Mouse (Mus musculus): ENCODE data around the gene Cd48.
"Not testable (repeated sequence)": the region's sequence is repeated elsewhere in the genome, so short reads cannot be mapped to it uniquely, and the experiment has no call there.

Gene Cd48

DNA sequence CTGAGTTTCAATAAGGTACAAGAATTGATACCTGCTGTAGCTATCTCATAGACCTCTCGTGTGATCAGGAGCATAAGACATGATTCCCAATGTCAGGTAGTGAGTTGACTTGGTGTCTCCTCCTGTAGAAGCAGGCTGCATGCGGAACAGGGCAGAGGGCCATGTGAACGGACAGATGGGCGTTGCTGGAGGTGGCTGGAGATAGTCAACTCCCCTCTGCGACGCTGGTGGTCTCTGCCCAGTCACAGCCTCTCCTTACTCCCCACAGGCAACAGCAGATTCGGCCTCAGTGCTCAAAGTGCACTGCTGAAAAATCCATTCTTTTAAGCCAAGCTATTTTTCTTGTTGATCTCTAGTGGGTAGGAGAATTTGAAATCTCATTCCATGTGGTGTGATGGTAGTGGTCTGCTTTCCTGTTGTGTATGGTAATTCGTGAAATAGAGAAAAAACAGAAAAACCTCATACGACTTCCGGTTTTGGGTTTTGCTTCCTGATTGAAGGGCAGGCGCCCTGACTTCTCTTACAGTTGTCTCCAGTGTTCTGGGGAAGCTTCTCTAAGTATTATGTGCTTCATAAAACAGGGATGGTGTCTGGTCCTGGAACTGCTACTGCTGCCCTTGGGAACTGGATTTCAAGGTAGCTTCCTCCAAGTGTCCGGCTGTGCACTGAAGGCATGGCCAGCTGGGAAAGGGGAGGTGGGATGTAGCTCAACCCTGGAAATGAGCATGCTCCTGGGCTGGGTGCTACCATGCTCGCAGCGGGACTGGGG is at the start of gene Cd48:
Cd48 (plus strand) TSS at position 479 of the 769 bp plus-strand sequence.
- in situ Hi-C loops (cut with MboI; ENCODE audit: low sequenced_read_pairs): no loop called here

DNA sequence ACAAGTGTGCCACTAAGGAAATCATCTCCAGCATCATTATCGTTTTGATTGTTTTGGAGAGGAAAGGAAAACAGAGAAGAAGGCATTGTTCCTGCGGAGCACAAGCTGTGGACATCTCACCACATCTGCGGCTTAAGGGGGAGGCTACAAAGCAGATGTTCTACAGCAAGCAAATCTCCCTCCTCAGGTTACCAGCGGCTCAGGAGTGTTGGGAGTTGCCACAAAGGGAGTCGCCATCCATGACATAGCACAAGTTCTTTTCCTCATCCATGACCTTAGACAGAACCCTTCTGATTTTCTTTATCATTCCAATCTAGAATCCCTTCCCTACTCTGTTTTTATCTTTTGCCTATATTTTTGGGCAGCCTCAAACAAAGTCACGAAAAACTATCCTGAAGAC is 46.1 kb upstream of the Cd48 start:
- in situ Hi-C loops (cut with MboI; ENCODE audit: low sequenced_read_pairs): no loop called here

DNA sequence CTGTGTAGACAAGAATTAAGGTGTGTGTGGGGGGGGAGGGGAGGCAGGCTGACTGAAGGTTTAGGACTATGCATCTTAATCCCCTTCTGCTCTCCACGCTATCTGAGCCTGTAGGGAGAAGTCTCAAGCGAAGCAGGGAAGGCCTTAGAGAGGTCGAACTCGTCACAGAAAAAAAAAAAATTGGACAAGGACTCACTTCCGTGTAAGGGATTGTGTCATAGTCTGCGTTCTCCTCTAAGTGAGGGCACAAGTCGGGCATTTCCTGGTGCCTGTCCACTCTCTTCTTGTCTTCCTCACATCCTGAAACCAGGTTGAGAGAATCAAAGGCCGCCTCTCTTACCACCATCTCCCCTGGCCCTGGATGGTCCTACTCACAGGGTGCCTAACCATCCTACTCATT is 44.7 kb upstream of the Cd48 start:
- in situ Hi-C loops (cut with MboI; ENCODE audit: low sequenced_read_pairs): no loop called here

DNA sequence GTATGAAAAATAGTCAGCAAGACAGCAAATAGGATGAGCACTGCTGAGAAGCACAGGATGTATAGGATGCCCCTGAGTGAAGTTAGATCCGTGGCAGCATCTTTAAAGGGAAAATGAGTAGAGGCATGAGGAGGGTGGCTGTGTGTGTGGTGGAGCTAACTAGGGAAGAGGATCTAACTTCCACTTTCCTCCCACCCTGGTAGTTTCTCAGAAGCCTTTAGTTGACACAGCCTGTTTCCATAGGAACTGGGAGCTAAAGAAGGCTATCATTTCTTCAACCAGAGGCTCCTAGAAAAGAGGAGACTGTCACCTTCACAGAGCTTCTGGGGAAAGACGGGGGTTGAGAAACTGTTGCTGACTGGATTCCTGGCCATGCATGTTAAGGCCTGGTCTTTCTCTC is 43.1 kb upstream of the Cd48 start:
- in situ Hi-C loops (cut with MboI; ENCODE audit: low sequenced_read_pairs): no loop called here

DNA sequence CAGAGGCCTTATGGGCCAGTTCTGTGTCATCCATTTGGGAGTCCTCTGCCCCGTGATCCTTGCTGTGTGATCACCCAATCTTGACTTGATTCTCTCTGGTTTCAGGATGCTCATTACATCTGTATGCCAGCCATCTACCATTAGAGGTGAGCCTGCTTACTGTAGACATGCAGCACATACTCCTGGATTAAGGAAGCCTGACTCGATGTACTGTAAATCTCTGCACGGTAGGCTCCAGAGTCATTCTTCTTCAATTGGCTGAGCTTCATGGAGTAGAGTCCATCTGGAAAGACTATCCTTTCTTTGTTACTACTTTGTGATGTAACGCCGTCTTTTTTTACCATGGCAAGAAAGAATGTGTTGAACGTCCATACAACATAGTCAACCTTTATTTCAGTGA is 41.0 kb upstream of the Cd48 start:
- in situ Hi-C loops (cut with MboI; ENCODE audit: low sequenced_read_pairs): no loop called here

DNA sequence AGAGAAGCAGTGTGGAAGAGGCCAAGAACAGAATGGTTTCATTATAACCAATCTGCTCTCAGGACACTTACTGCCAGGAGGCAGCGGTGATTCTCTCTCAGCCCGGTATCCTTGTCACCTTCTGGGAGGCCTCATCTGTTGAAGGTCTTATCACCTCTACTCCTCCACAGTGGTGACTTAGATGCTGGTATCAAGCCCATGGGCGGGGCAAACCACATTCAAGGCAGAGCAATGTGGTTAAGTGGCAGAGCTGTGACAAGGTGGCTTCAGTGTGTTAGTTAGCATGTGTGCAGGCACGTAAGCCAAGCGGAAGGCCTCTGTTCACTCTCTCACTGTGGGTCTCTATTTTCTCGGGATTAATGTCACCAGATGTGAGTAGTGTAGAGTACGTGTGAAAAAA is 38.2 kb upstream of the Cd48 start:
- in situ Hi-C loops (cut with MboI; ENCODE audit: low sequenced_read_pairs): no loop called here

DNA sequence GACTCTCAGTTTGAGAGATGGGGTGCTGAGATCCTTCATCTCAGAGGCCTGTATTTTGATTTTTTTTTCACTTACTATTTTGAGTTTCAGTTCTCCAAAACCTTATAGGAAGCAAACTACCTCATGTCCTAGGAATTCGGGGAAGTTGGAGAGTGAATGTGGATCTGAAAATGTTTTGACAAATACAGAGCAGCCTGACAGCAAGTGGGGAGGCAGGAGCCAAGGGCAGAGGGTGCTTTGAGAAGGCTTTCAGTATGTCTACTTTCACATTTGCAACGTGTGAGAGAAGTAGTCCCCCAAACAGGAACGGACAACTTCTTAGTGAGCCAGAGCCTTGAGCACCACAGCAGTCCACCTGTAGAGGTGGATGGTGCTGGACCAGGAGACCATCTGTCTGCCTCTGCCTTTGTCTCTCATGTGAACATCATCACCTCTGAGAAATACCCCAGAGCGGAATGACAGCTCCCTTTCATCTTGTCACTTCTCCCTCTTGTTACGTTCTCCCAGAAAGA is 35.3 kb upstream of the Cd48 start:
- in situ Hi-C loops (cut with MboI; ENCODE audit: low sequenced_read_pairs): no loop called here

DNA sequence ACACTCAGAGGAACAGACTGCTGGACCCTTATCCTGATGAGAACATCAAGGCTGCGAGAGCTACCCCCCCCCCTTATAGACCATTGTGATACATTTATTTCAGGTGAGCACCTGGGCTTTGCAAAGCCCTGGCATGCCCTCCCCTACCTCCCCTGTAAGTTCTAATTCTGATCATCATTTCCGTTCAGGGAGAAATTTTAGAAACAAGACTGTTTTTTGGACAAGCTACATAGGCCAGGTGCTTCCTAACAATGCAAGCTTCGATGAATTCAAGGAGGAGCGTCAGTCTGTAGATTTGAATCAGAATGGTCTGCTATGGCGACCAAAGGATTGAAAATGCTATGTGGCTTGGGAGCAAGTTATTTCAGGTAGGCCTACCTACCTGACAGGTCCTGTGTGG is 34.1 kb upstream of the Cd48 start:
- in situ Hi-C loops (cut with MboI; ENCODE audit: low sequenced_read_pairs): no loop called here

DNA sequence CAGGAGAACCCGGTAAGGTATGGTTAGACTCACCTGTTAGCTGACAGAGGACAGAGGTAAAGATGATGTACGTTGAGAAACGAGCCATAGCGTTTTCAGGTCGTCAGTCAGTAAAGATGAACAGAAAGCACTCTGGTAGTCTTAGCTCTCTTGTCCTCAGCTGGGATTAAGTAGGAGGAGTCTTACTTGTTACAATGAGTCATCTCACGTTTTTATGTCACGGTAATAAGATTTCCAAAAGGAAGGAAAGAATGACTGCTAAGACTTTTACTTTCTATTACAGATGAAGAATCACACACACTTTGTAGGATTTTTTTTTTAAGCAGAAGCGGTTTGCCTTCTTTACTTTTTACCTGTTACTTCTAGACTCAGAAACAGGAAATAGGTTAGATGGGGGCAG is 33.0 kb upstream of the Cd48 start:
- in situ Hi-C loops (cut with MboI; ENCODE audit: low sequenced_read_pairs): no loop called here

DNA sequence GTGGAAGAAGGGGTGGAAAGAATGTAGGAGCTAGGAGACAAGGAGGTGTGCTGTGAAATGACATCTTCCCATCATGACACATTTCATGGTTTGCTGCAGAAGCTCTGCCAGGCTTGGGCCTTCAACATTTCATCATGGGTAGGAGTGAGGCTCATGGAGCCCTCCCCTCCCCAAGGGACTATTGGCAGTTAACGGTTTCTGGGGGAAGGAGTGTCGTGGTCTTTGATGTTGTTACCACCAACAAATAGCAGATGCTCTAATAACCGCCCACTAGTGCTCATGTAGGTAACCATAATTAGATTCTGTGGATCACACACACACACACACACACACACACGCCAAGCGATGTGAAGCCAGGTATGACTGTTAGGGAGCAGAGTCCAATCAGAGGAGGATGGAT is 29.1 kb upstream of the Cd48 start, which contains the start of gene Slamf7:
Slamf7 (minus strand) TSS at position 302 of the 400 bp plus-strand sequence.
- in situ Hi-C loops (cut with MboI; ENCODE audit: low sequenced_read_pairs): no loop called here

DNA sequence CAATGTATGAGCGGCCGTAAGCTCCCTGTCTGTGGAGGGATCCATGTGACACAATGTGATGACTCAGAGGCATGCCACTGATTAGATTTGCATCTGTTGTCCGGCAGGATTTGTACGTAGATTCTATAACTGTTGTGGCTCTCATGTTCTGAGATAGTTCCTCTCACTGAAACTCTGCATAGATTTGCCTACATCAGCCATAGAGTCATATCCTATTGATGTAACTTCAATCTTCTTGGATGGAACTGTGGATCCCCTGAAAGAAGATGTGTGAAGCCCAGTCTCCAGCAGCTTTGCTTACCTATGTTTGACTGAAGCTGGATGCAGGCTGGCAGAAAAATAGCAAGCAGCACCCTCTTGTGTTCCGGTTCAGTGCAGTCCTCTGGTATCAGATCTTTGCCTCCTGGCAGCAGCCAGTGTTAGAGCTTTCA is 23.2 kb upstream of the Cd48 start:
- in situ Hi-C loops (cut with MboI; ENCODE audit: low sequenced_read_pairs): no loop called here

DNA sequence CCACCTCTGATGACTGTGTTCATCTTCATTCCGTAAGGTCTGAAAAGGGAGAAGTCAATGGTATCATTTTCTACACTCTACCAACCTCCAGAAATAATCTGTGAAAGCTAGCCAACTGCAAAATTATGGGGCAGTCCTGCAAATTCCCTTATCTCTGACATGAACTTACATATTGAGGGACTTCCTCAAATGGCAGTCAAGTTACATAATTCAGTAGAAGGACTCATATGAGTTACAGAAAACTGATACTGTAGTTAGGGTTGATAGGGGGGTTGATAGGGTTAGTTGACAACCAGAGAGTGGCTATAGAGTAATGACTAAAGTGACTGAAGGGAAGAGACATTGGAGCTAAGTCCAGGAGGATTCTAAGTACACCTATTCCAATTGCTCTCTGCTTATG is 21.4 kb upstream of the Cd48 start:
- in situ Hi-C loops (cut with MboI; ENCODE audit: low sequenced_read_pairs): no loop called here

DNA sequence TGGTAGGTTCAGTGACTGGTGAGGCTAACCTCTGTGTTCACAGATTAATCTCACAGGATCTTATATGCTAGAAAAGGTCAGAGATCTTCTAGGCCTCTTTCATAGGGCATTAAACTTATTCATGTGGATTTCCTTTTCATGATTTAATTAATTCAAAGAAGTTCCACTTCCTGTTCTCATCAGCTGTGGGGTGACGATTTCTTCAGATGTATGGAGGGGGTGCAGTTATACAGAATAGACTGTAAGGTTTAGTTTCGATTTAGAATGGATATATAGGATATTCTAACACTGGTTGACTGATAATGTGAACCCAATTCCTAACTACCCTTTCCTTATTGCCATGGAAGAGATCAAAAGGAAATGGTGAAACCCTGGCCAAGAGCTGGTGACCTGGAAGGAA is 20.3 kb upstream of the Cd48 start:
- in situ Hi-C loops (cut with MboI; ENCODE audit: low sequenced_read_pairs): no loop called here

DNA sequence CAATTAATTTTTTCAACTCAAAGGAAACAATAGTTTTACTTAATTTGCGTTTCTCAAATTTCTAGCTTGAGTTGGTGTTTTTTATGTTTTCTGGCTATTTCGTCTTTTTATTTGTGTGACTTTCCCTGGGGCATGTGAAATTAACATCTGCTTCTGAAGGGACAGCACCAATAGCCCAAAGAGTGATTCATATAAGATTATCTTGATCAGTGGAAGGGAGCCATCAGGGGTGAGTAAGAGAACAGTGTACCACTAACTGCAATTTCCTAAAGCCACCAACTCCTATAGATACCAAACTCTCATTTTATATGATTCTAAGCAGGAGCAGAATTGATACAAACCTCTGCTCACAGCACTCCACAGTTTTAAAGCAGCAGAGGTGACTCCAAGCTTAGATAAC is 18.1 kb upstream of the Cd48 start:
- in situ Hi-C loops (cut with MboI; ENCODE audit: low sequenced_read_pairs): no loop called here

DNA sequence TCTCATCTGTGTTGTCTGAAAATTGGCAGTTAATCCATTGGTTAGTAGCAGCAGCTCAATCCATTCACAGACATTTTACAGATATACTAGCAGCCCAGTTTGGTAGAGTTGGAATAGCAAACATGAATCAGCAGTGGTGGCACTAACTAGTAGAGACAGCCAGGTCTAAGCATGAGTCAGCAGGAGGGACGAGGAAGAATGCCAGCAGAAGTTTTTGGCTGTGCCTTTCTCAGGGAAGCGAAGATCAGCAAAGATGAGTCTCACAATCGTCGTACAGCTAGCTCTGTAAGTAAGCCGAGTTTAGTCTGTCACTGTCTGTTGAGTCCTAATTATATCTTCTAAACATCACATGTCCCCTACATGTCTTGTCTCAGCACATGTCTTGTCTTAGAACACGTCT is 15.5 kb upstream of the Cd48 start:
- in situ Hi-C loops (cut with MboI; ENCODE audit: low sequenced_read_pairs): no loop called here

DNA sequence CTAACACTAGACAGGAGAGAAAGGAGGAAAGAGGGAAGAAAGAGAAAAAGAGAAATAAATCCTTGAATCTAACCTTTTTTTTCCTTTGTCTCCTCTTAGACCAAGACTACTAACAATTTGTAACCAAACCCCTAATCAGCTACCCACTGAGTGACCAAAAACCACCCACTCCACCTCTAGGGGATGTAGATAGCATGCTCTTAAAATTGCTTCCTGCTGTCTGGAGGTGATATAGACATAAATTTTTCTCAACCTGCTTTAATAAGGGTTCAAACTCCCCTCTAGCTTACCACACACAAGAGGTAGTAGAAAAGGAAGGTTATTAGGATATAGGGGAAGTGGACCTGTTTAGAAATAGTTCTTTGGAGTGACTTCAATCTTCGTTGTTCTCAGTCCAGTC is 14.6 kb upstream of the Cd48 start:
- in situ Hi-C loops (cut with MboI; ENCODE audit: low sequenced_read_pairs): no loop called here

DNA sequence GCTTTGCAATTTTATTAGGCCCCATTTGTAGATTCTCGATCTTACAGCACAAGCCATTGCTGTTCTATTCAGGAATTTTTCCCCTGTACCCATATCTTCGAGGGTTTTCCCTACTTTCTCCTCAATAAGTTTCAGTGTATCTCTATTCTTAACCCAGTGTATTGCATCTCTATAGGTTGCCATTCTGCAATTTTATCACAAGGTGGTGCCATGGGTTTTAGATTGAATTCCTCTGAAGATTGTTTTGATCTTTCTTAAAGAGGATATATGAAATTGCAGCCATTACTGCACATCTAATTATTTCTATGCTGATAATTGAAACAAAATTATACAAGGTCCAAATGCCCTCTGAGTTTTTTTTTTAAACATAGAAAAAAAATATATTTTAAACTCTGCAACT is 9.4 kb upstream of the Cd48 start:
- in situ Hi-C loops (cut with MboI; ENCODE audit: low sequenced_read_pairs): not testable (repeated sequence)

DNA sequence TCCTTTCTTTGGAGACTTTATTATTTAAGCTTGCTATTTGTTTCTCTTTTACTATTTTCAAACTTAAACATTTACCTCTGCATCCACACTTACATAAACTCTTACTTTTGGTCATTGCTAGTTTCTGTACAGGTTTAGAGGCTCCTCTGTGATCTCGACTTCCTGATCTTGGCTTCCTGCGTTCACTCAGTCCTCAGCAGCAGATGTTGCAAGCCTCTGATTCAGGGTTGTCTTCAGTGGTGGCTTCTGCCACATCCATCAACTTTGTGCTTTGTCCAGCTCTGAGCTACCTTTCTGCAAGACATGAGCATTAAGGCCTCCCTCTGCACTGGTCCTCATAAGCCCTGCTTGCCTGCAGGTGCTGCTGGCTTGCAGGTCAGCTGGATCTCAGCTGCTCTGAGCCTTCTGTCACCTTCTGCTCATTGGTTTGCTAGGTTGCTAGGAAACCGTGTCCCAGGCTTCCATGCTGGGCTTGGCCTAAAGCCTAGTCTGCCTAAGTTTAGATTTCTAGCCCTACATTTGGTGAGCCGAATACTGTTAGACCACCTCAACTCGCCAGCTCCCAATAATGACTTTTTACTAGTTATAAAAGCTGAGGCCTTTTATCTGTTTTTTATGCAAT is 8.8 kb upstream of the Cd48 start:
- in situ Hi-C loops (cut with MboI; ENCODE audit: low sequenced_read_pairs): no loop called here

DNA sequence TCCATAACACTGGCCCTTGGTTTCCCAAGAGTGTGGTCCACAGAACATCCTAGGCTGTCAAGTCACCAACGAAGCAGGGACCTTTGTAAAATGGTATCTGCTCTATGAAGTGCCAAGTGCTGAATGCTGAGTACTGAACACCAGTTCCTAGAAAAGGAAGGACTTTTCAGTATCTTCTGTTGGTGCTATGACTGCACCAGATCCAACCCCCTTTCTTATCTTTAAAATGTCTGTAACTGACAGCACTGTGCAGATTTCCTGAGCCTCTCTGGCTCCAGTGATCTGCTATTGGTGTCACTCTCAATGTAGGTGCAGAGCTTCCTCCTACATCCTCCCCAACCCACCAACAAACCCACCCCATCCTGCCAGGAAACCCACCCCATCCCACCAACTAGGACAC is 7.3 kb upstream of the Cd48 start:
- in situ Hi-C loops (cut with MboI; ENCODE audit: low sequenced_read_pairs): no loop called here

DNA sequence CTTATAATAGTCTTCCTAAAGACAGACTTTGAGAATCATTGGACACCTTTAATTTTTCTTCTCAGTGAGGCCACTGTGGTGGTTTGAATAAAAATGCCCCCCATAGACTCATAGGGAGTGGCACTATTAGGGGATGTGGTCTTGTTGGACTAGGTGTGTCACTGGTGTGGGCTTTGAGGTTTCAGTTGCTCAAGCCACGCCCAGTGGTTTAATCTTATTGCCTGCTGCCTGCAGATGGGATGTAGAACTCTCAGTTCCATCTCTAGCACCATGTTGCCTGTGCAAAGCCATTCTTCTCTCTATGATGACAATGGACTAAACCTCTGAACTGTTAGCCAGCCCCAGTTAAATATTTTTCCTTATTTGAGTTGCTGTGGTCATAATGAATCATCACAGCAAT is 4.1 kb upstream of the Cd48 start:
- in situ Hi-C loops (cut with MboI; ENCODE audit: low sequenced_read_pairs): no loop called here

DNA sequence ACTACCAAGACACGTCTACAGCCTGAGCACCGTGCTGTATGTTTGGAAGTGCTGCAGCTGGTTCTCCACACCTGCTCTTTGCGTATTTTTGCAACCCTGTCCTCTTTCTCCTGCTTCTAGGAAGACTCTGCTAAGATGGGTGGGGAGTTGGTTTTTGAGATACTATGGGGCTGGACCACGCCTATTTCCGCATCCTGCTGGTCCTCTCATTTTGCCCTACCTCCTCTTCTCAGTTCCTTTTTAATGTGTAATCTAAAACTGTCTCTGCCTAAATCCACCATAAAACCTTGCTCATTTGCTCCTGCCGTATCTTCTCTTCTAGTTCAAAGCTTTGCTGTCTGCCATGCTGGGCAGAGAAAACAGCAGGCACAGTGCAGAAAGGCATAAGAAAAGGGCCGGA is 800 bp upstream of the Cd48 start:
- in situ Hi-C loops (cut with MboI; ENCODE audit: low sequenced_read_pairs): no loop called here

DNA sequence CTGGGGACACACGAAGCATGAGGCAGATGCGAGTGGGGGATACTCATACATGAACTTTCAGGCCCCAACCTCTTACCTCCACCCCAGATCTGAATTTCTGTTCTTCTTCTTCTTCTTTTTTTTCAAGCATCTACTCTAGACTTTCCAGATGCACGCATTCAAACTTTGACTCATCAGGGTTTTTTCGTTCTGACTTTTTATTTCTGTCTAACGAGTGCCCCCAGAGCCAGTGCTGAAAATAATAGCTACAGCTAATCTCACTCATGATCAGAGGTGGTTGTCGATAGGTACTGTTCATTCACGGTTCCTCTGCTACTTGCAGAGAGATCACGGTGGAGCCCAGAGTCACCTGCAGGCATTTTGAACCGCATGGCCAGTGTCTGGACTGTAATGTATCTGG is 3.1 kb downstream of the Cd48 start:
- in situ Hi-C loops (cut with MboI; ENCODE audit: low sequenced_read_pairs): no loop called here

DNA sequence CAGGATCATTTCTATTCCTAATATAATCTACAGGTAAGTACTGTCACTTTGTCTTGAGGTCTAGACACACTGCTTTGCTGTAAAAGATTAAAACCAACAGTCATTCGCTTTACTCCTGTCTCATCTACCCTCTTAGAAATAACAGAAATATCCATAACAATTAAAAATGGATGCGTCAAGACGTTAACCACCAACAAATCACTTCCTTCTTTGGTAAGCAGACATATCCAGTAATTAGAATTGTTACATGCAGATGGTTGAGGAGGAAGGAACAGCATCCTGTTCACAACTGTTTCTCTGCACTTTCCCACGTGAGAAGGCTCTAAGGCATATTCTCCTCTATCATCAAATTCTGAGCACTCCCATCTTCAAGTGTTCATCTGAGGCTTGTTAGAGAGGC is 5.5 kb downstream of the Cd48 start:
- in situ Hi-C loops (cut with MboI; ENCODE audit: low sequenced_read_pairs): no loop called here
